Mouse (Mus musculus): ENCODE measurements around the gene Zbtb21. TPM values are rescaled to one million over a fixed set of nuclear protein-coding genes. Genes with fewer than 3 reads are reported as not detected.
A peak's percentile ranks its signal among the peaks of the same experiment; 100 is the strongest.

Gene Zbtb21
- polyA plus RNA-seq, 1 experiment from 2014 or later: 12.7 TPM

DNA sequence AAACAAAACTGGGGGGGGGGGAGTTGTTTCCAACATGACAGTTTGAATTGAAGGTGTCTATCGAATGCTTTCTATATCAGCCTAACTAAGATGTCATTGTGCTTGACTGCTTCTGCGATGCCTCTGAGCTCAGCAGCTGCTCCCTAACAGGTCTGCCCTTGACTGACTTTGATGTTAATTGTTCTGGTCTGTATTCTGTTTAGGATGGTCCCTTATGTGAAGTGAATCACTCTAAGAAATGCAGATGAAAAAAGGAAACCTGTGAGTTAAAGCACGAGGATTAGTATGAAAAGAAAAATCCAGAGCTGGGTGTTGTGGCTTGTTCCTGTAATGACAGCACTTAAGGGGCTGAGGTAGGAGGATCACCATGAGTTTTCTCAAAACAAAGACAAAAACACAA is 26.6 kb downstream of the Zbtb21 start:
- 84% methylated on average over 3 of the region's 3 CpGs for WGBS
- H3K27ac ChIP-seq (replicated peaks): no peak overlapping the region
- H3K9ac ChIP-seq: no peak overlapping the region
- ATAC-seq (ENCODE audit: low FRiP score, low read depth): no peak
- H3K27me3 ChIP-seq: no peaks in the 10 kb centered on the region
- no peaks in the 10 kb centered on the region for H3K9me3 ChIP-seq
- no peaks in the 10 kb centered on the region for H3K4me1 ChIP-seq (replicated peaks)
- H3K36me3 ChIP-seq: no peaks in the 10 kb centered on the region
- H3K4me3 ChIP-seq: no peak overlapping the region
- no peak overlapping the region for H3K4me2 ChIP-seq

DNA sequence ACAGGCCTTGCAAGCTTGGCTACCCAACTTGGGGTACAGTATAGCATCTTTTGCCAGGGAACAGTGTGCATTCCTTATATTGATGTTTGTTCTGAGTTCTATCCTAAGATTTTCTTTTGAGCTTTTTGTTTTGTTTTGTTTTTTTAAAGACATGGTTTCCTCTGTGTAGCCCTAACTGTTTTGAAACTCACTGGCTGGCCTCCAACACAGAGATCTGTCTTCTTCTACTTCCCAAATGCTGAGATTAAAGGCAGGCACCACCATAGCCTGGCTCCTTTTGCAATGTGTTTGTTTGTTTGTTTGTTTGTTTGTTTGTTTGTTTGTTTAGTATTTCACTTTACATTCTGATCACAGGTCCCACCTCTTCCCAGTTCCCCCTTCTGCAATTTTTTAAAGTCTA is 32.2 kb downstream of the Zbtb21 start:
- H3K4me2 ChIP-seq: no peak overlapping the region
- no peak overlapping the region for H3K4me3 ChIP-seq
- no peaks in the 10 kb centered on the region for H3K4me1 ChIP-seq (replicated peaks)
- no peak overlapping the region for H3K27ac ChIP-seq (replicated peaks)
- ATAC-seq (ENCODE audit: low FRiP score, low read depth): no peak
- no peaks in the 10 kb centered on the region for H3K36me3 ChIP-seq
- H3K9ac ChIP-seq: no peak overlapping the region
- H3K9me3 ChIP-seq: no peaks in the 10 kb centered on the region
- H3K27me3 ChIP-seq: no peaks in the 10 kb centered on the region

DNA sequence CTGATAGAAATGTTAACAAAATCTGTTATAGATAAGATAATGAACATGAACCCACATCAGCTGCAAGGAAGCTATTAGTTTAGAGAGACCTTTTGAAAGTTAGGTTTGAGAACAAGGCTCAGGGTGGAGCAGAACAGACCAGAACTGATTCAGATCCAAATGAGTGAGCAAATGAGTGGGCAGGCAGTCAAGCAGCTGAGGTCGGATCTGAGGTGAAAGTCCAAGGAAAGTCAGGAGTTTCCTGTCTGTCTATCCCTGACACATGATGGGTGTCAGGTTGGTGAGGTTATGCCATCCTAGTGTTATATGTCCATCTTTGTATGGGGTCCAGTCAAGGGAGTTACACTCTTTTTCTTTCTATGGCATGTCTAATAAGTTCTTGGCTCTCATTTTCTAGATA is 32.9 kb downstream of the Zbtb21 start:
- no peak for ATAC-seq (ENCODE audit: low FRiP score, low read depth)
- WGBS: 68% methylated on average over 1 of the region's 1 CpGs
- Histone ChIP-seq H3K36me3 (no peaks in the 10 kb centered on the region), H3K27ac (replicated peaks) (no peak overlapping the region), H3K4me2 (no peak overlapping the region), H3K9me3 (no peaks in the 10 kb centered on the region), H3K9ac (no peak overlapping the region), H3K4me3 (no peak overlapping the region), H3K4me1 (replicated peaks) (no peaks in the 10 kb centered on the region), H3K27me3 (no peaks in the 10 kb centered on the region)

DNA sequence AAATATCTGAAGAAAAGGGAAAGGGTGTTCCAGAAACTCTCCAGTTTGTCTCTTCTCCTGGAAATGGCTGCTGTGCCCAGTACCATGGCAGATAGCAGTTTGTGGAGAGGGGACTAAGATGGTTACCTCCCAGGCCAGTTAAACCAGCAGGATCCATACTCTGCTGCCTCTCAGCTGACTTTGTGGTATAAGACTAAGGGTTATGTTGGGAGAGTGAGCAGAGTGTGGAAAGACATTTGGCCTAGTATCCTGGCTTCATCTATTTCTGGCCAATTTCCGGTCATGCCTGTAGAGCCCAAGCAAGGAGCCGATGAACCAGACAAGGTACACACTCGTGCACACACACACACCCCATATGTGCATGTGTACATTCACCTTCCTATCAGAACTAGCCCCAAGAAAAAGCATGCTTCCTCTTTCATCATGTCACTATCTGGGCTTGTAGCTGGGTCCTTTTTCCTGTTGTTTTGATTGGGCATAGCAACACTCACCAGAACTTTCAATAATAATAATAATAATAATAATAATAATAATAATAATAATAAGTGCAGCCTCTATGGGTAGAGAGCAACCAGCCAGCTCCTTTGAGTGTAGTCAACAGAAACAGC is 35.0 kb downstream of the Zbtb21 start:
- H3K4me3 ChIP-seq: no peak overlapping the region
- H3K9ac ChIP-seq: no peak overlapping the region
- H3K27ac ChIP-seq (replicated peaks): no peak overlapping the region
- H3K9me3 ChIP-seq: no peaks in the 10 kb centered on the region
- H3K27me3 ChIP-seq: no peaks in the 10 kb centered on the region
- peaks cover 7% of the 10 kb centered on the region for H3K4me1 ChIP-seq (replicated peaks)
- no peak for ATAC-seq (ENCODE audit: low FRiP score, low read depth)
- H3K36me3 ChIP-seq: no peaks in the 10 kb centered on the region
- H3K4me2 ChIP-seq: no peak overlapping the region
- WGBS: 87% methylated on average over 3 of the region's 3 CpGs

DNA sequence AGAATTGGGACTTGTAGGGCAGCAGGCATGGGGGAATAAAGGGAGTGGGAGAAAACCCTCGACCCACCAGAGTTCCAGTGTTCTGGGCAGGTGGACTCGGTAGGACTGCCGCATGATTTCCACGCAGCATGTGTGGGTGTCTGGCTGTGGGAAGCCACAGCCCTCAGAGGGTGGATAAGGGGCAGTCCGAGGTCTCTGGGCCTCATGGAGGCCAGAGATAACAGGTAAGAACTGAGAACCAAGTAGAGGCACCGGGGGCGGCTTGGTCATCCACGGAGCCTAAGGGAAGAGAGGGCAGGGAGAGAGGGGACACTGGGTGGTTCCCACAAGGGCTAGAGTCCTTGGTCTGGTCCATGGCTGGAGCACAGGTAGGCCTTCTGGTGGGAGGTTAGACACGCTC is 36.0 kb downstream of the Zbtb21 start:
- Histone ChIP-seq H3K36me3 (no peaks in the 10 kb centered on the region), H3K9me3 (no peaks in the 10 kb centered on the region), H3K9ac (no peak overlapping the region), H3K4me3 (no peak overlapping the region), H3K27ac (replicated peaks) (no peak overlapping the region), H3K27me3 (no peaks in the 10 kb centered on the region), H3K4me1 (replicated peaks) (peaks cover 11% of the 10 kb centered on the region), H3K4me2 (no peak overlapping the region)
- 85% methylated on average over 9 of the region's 9 CpGs for WGBS
- ATAC-seq (ENCODE audit: low FRiP score, low read depth): no peak

DNA sequence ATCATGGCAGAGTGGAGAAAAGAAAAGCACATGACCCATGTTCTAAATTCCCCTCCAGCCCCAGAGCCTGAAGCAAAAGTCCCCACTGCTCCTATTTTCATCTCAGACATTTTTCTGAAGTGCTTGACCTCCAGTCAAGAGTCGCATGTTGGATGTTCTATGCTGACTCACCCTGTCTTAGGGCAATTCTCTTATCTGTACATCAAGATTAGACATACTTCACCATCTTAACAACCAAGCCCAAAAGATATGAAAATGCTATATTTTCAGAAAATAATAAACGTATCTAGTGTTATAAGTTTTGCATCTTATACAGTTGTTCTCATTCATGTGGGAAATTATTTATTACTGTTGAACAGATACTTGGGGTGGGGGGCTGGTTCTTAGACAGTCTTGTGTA is 36.7 kb downstream of the Zbtb21 start:
- H3K9ac ChIP-seq: no peak overlapping the region
- H3K4me1 ChIP-seq (replicated peaks): peaks cover 17% of the 10 kb centered on the region
- H3K27ac ChIP-seq (replicated peaks): no peak overlapping the region
- H3K4me2 ChIP-seq: no peak overlapping the region
- H3K27me3 ChIP-seq: no peaks in the 10 kb centered on the region
- ATAC-seq (ENCODE audit: low FRiP score, low read depth): no peak
- H3K9me3 ChIP-seq: no peaks in the 10 kb centered on the region
- WGBS: 93% methylated on average over 2 of the region's 2 CpGs
- H3K36me3 ChIP-seq: no peaks in the 10 kb centered on the region
- H3K4me3 ChIP-seq: no peak overlapping the region

DNA sequence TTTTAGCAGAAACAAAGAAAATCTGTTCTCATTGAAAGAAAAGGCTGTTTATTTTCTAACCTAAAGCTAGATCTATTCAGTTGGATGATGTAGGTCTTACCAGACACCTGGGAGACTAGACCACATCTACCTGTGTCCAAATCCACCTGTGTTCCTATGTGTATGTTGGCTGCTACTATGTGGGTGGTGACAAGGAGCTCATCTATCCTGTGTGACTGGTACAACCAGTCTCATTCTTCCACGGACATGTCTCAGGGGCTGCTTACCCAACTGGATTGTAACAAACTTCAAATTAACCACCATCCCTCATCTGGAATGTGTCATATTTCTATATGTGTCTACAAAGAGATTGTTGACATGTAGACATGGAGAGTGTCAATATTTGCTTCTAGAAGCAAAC is 38.7 kb downstream of the Zbtb21 start:
- no peak overlapping the region for H3K4me3 ChIP-seq
- H3K27me3 ChIP-seq: no peaks in the 10 kb centered on the region
- H3K9ac ChIP-seq: no peak overlapping the region
- ATAC-seq (ENCODE audit: low FRiP score, low read depth): no peak
- peaks cover 22% of the 10 kb centered on the region for H3K4me1 ChIP-seq (replicated peaks)
- 66% methylated on average over 1 of the region's 1 CpGs for WGBS
- no peaks in the 10 kb centered on the region for H3K36me3 ChIP-seq
- H3K27ac ChIP-seq (replicated peaks): no peak overlapping the region
- no peak overlapping the region for H3K4me2 ChIP-seq
- no peaks in the 10 kb centered on the region for H3K9me3 ChIP-seq

DNA sequence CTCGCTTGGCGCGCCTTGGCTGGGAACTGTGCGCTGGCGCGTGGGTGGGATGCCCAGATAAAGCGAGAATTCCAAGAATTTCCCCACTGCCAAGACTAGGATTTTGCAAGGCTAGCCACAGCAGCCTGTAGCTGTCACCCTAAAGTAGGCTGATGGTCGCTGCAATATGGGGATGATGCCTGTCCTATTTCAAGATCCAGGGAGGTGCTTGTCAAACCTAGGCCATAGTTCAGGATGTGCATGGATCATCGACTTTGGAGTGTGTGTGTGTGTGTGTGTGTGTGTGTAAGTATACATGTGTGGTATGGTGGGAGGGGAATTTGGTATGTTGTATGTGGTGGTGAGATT is 39.7 kb downstream of the Zbtb21 start:
- Histone ChIP-seq H3K9me3 (no peaks in the 10 kb centered on the region), H3K27me3 (no peaks in the 10 kb centered on the region), H3K4me2 (peak overlapping the region; percentile 85), H3K9ac (peak overlapping the region; percentile 76), H3K4me1 (replicated peaks) (peaks cover 22% of the 10 kb centered on the region), H3K36me3 (no peaks in the 10 kb centered on the region), H3K27ac (replicated peaks) (peak overlapping the region; percentile 81; the same call in 1 of the 2 replicates), H3K4me3 (peak overlapping the region; percentile 76)
- ATAC-seq (ENCODE audit: low FRiP score, low read depth): peak; percentile 74; the same call in 1 of the 2 replicates
- WGBS: 1% methylated on average over 9 of the region's 9 CpGs

DNA sequence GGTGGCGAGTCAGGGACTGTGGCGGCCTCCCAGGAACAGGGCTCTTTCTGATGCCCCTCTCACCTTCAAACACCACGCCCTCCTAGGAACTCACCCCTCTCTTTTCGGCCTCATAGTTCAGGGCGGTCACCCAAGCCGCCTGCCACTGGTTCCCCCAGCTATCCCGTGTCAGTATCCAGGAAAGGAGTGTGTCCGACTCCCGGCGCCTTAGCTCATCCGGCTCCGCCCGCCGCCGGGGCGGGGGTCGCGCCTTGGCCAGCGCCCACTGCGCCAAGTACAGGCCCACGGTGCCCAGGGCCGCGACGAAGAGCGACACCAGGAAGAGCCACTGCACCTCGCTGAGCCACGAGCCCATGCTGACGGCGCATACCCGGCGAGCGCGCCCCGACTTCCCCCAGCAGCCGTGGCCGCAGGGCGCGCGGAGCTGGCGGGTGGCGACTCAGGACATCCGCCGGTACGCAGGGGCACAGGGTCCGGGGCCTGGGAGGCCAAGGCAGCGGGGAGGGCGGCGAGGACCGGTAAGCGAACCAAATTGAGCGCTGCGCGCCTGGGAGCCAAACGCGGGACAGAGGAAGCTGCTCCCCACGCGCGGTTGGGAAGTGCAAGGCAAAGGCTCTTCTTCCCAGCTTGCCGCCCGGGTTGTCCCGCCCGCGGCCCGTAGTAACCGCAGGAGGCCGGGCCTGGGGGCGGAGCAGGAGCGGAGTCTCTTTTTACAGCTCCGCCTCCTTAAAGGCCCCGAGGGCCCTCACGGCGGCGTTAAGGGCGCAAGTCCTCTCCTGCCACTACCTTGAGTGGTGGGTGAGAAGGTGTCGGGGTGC is 40.3 kb downstream of the Zbtb21 start:
- peaks cover 22% of the 10 kb centered on the region for H3K4me1 ChIP-seq (replicated peaks)
- H3K27ac ChIP-seq (replicated peaks): peak overlapping the region; percentile 81
- under 1% methylated on average over 75 of the region's 75 CpGs for WGBS
- H3K9ac ChIP-seq: peak overlapping the region; percentile 76
- peak overlapping the region; percentile 76 for H3K4me3 ChIP-seq
- ATAC-seq (ENCODE audit: low FRiP score, low read depth): peak; percentile 92
- H3K9me3 ChIP-seq: no peaks in the 10 kb centered on the region
- H3K27me3 ChIP-seq: no peaks in the 10 kb centered on the region
- H3K4me2 ChIP-seq: peak overlapping the region; percentile 85
- H3K36me3 ChIP-seq: no peaks in the 10 kb centered on the region

DNA sequence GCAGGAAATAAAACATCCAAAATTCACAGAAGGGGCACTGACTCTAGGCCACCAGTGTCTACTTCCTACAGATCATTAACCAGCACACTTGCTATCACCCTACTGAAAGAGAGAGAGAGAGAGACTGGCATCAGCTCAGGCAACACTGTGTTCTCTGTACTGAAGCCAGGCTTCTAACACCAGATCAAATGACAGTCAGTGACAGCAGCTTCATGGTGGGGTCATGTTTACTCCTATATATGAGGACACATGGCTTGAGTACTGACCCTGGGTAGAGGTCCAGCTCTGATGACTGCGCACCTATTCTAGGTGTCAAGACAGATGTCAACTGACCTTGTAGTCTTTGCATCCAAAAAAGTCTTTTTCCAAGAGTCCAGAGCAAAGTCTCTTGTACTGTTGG is 41.8 kb downstream of the Zbtb21 start:
- Histone ChIP-seq H3K9ac (no peak overlapping the region), H3K27me3 (no peaks in the 10 kb centered on the region), H3K4me1 (replicated peaks) (peaks cover 22% of the 10 kb centered on the region), H3K4me2 (peak overlapping the region; percentile 85; the same call in 1 of the 2 replicates), H3K27ac (replicated peaks) (no peak overlapping the region), H3K4me3 (no peak overlapping the region), H3K9me3 (no peaks in the 10 kb centered on the region), H3K36me3 (no peaks in the 10 kb centered on the region)
- ATAC-seq (ENCODE audit: low FRiP score, low read depth): no peak
- WGBS: 100% methylated on average over 1 of the region's 1 CpGs

DNA sequence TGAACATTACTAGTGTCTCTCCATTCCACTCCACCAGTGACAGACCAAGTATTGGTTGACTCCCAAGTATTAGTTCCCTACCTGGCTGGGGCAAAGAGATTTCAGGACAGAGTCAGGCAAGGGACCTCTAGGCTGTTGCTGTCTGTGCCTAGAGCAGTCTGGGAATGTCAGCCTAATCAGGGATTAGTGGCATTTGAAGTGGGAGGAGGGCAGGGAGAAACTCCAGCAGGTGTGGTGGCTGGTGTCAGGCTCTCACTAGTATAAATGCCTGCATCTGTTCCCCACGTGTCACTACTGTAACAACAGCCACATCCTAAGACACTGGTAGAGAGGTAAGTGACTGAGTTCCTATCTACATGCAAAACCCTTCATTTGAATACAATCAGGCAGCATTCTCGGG is 42.6 kb downstream of the Zbtb21 start:
- H3K27ac ChIP-seq (replicated peaks): no peak overlapping the region
- H3K4me2 ChIP-seq: no peak overlapping the region
- ATAC-seq (ENCODE audit: low FRiP score, low read depth): no peak
- no peak overlapping the region for H3K4me3 ChIP-seq
- H3K9me3 ChIP-seq: no peaks in the 10 kb centered on the region
- no peaks in the 10 kb centered on the region for H3K36me3 ChIP-seq
- no peaks in the 10 kb centered on the region for H3K27me3 ChIP-seq
- H3K4me1 ChIP-seq (replicated peaks): peaks cover 22% of the 10 kb centered on the region
- H3K9ac ChIP-seq: no peak overlapping the region
- 31% methylated on average over 2 of the region's 2 CpGs for WGBS

DNA sequence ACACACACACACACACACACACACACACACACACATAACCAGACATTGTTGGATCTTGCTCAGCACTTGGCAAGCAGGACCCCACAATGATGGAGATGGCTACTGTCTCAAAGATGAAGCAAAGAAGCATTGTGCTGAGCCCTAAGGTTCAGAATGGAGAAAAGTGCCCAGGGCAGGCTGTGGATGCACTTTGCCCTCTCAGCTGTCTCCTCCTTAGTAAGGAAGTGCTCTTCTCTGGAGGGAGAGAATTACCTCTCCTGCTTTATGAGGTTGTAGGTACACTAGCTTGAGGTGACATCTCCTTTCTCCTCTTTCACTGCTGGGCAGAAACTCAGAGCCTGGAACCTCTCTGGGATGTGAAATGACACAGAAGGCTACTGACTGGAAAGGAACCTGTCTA is 49.5 kb downstream of the Zbtb21 start:
- Histone ChIP-seq H3K9me3 (no peaks in the 10 kb centered on the region), H3K4me1 (replicated peaks) (no peaks in the 10 kb centered on the region), H3K9ac (no peak overlapping the region), H3K4me3 (no peak overlapping the region), H3K4me2 (no peak overlapping the region), H3K27me3 (no peaks in the 10 kb centered on the region), H3K36me3 (0 out of 2 replicates have a peak, but pooled peaks cover 3% of the 10 kb centered on the region), H3K27ac (replicated peaks) (no peak overlapping the region)
- no peak for ATAC-seq (ENCODE audit: low FRiP score, low read depth)

All from hindbrain, embryonic 15.5 days (tissue).